Mouse (Mus musculus) stomach, postnatal 0 days (tissue): ENCODE measurements at regions not wholly inside any gene's neighbourhood (a gene's known extent, or its start where the extent isn't known, plus 50 kb on each side); places are given as distances from the start of the nearest gene placed in this dataset.

Experiments
- CTCF ChIP-seq: IDR thresholded peaks from 2 replicates; pipeline ENCODE4 v1.5.1; 2016; ENCODE audit warnings: antibody characterized with exemption, low read depth, mild to moderate bottlenecking, moderate library complexity
- EP300 ChIP-seq: optimal IDR thresholded peaks from 2 replicates; pipeline ENCODE3; 2016; ENCODE audit warnings: antibody characterized with exemption

- no peak for TF ChIP-seq EP300
- TF ChIP-seq CTCF: no peak
These were observed 586.9 kb upstream of the B3galt2 start for GRCm38 (mm10) chr1:143053599-143053998.
